Mouse (Mus musculus) embryonic facial prominence, embryonic 11.5 days (tissue): Measurements from ENCODE around the gene Slc2a4. TPM values are rescaled to one million over a fixed set of nuclear protein-coding genes. Genes with fewer than 3 reads are reported as not detected.

ENCODE experiments used
- ATAC-seq: fragments of 200-750 bp; cut with Nextera tagmentation; replicated peaks from 2 replicates; pipeline ENCODE4 v1.8.0; 2017; ENCODE audit warnings: low read depth; ENCODE audit not compliant: insufficient number of reproducible peaks, low FRiP score, low TSS enrichment
- DNase-seq: peaks from one replicate; pipeline ENCODE4 v3.0.0-alpha.2; 2015; ENCODE audit warnings: low spot score
- H3K27ac ChIP-seq: fragments of 300-500 bp; sonication (generic); replicated peaks from 2 replicates; pipeline ENCODE4 v1.5.1; 2014; ENCODE audit warnings: mild to moderate bottlenecking, low read depth, low read length, control low read depth
- H3K27me3 ChIP-seq: fragments of 300-500 bp; sonication (generic); 2 replicates; pipeline ENCODE4 v1.6.1; 2014; ENCODE audit warnings: mild to moderate bottlenecking, low read length, moderate library complexity, mixed read lengths; ENCODE audit not compliant: control insufficient read depth, insufficient read depth
- H3K36me3 ChIP-seq: fragments of 300-500 bp; sonication (generic); replicated peaks from 2 replicates; pipeline ENCODE4 v1.6.1; 2014; ENCODE audit warnings: low read depth, mild to moderate bottlenecking, low read length, moderate library complexity, mixed read lengths; ENCODE audit not compliant: control insufficient read depth, insufficient read depth
- H3K4me1 ChIP-seq: fragments of 300-500 bp; sonication (generic); 2 replicates; pipeline ENCODE4 v1.6.1; 2014; ENCODE audit warnings: low read length, mixed read lengths; ENCODE audit not compliant: control insufficient read depth, insufficient read depth
- H3K4me2 ChIP-seq: fragments of 300-500 bp; sonication (generic); 2 replicates; pipeline ENCODE4 v1.6.1; 2014; ENCODE audit warnings: low read depth, mild to moderate bottlenecking, control low read depth, low read length, moderate library complexity
- H3K4me3 ChIP-seq: fragments of 300-500 bp; sonication (generic); 2 replicates; pipeline ENCODE4 v1.5.1; 2014; ENCODE audit warnings: low read depth, low read length, control low read depth
- H3K9ac ChIP-seq: fragments of 300-500 bp; sonication (generic); replicated peaks from 2 replicates; pipeline ENCODE4 v1.6.1; 2014; ENCODE audit warnings: mild to moderate bottlenecking, control low read depth, low read length
- H3K9me3 ChIP-seq: fragments of 300-500 bp; sonication (generic); replicated peaks from 2 replicates; pipeline ENCODE4 v1.6.1; 2016; ENCODE audit warnings: mild to moderate bottlenecking, low read length, inconsistent platforms, mixed read lengths; ENCODE audit not compliant: control insufficient read depth
- WGBS: fragments of 180-500 bp; shearing (Covaris S2); extraction: QIAGEN DNeasy Blood & Tissue Kit; methylation state at CpG from one replicate; pipeline ENCODE4 v1.1.7; 2014; 5-methylcytosine and 5-hydroxymethylcytosine counted together
- microRNA-seq: library from miRNA; unstranded; fragments of <30 nt; microRNA quantifications from one replicate; pipeline ENCODE4, GENCODE M21; 2016; ENCODE audit warnings: borderline number of aligned reads
- polyA plus RNA-seq: library from polyadenylated mRNA; unstranded; fragments of >200 nt; fragmentation: Nextera tagmentation; extraction: Ambion mirVana; gene quantifications from 2 replicates; pipeline ENCODE4 v1.2.1, GENCODE M21; 2014

The Slc2a4 gene
- polyA plus RNA-seq, 1 experiment from 2014 or later, result 20.2 TPM

DNA sequence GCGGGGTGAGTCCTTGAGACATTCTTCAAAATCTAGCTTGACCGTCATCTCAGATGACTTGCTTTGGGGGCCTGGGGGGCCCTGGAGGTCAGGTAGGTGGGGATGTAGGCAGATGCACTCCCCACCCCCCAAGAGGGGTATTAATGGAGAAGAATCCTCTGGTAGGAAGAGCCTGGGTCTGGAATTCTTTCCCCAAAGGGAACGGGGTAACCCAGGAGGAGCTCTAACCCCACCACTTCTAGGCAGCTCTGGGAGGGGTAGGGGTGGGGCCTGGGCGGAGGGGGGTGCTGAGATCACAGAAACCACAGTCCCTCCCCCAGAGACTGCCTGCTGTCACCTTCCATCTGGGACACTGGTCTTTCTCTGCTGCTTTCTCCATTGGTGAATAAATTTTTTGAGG is 52.7 kb downstream of the Slc2a4 start, which contains the start of gene Acap1:
Gene Acap1, minus strand, starts transcription at position 249 of the 400 bp plus-strand sequence.
- H3K4me2 ChIP-seq, result no peak within 1 kb of the TSS
- H3K36me3 ChIP-seq, result no peaks in the 10 kb centered on the region
- H3K4me1 ChIP-seq, result peaks cover 4% of the 10 kb centered on the region; the same call in 1 of the 2 replicates
- ATAC-seq (no peak), DNase-seq (no peak)
- H3K27ac ChIP-seq, result no peak within 1 kb of the TSS
- H3K27me3 ChIP-seq, result no peaks in the 10 kb centered on the region
- no peaks in the 10 kb centered on the region for H3K9me3 ChIP-seq
- H3K4me3 ChIP-seq, result no peak within 1 kb of the TSS
- WGBS, result 78% methylated on average over 4 of the region's 4 CpGs
- no peak within 1 kb of the TSS for H3K9ac ChIP-seq

DNA sequence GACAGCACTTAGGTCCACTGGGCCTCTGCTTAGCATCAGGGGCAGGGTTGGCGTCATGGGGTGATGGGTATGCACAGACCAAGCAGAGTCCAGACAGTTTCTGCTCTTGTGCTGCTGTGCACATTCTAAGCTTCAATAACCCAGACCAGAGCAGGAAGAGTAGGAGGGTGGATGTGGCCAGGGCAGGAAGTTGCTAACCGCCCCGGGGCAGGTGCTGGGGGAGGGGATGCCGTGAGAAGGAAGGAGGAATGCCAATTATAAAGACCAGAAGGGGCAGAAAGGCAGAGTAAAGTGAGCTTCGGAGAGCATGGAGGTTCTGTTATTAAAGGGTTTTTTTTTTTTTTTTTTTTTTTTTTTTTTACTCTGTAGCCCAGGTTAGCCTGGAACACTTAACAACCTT is 53.3 kb downstream of the Slc2a4 start:
- H3K4me2 ChIP-seq, result no peak overlapping the region
- H3K27ac ChIP-seq, result no peak overlapping the region
- no peaks in the 10 kb centered on the region for H3K9me3 ChIP-seq
- no peaks in the 10 kb centered on the region for H3K27me3 ChIP-seq
- 79% methylated on average over 5 of the region's 5 CpGs for WGBS
- H3K4me3 ChIP-seq, result no peak overlapping the region
- no peak overlapping the region for H3K9ac ChIP-seq
- no peaks in the 10 kb centered on the region for H3K36me3 ChIP-seq
- ATAC-seq (no peak), DNase-seq (no peak)
- peaks cover 2% of the 10 kb centered on the region; the same call in 1 of the 2 replicates for H3K4me1 ChIP-seq

Small RNA genes lying within 50 kb of the gene (microRNA-seq; reads per million reads assigned to microRNA genes)
- gene Gm44349, result not detected

Other genes with a start within 250 kb of the Slc2a4 start
- gene Polr2a, start 189.6 kb downstream of the Slc2a4 start, polyA plus RNA-seq, result 51.4 and 56.5 TPM in 2 replicates
- gene Slc35g3, start 186.2 kb downstream of the Slc2a4 start, polyA plus RNA-seq, result 0.18 TPM in 1 of 2 replicates, not detected in the other
- gene Zbtb4, start 182.3 kb downstream of the Slc2a4 start, polyA plus RNA-seq, result 1.1 and 1.2 TPM in 2 replicates
- gene Chrnb1, start 152.2 kb downstream of the Slc2a4 start, polyA plus RNA-seq, result 3.0 and 3.6 TPM in 2 replicates
- 0.92 and 0.97 TPM in 2 replicates for gene Fgf11, start 146.3 kb downstream of the Slc2a4 start, polyA plus RNA-seq
- gene Tmem102, start 142.6 kb downstream of the Slc2a4 start, polyA plus RNA-seq, result 2.1 and 2.8 TPM in 2 replicates
- gene Gm39566, start 132.9 kb downstream of the Slc2a4 start, polyA plus RNA-seq, result not detected in 2 replicates
- gene Spem2, start 129.7 kb downstream of the Slc2a4 start, polyA plus RNA-seq, result not detected in 2 replicates
- 0.27 TPM in 1 of 2 replicates, not detected in the other for gene Spem1, start 126.0 kb downstream of the Slc2a4 start, polyA plus RNA-seq
- gene Nlgn2, start 110.4 kb downstream of the Slc2a4 start, polyA plus RNA-seq, result 8.2 and 9.1 TPM in 2 replicates
- gene Tmem256, start 109.7 kb downstream of the Slc2a4 start, polyA plus RNA-seq, result 294 and 335 TPM in 2 replicates
- gene Plscr3, start 101.8 kb downstream of the Slc2a4 start, polyA plus RNA-seq, result 90.0 and 102 TPM in 2 replicates
- 1.1 and 1.9 TPM in 2 replicates for gene Tnk1, start 89.5 kb downstream of the Slc2a4 start, polyA plus RNA-seq
- not detected in 2 replicates for gene Tmem95, start 70.2 kb downstream of the Slc2a4 start, polyA plus RNA-seq
- gene Kctd11, start 66.8 kb downstream of the Slc2a4 start, polyA plus RNA-seq, result 3.2 and 3.5 TPM in 2 replicates
- 0.56 and 0.60 TPM in 2 replicates for gene Acap1, start 52.6 kb downstream of the Slc2a4 start, polyA plus RNA-seq
- 17.6 and 20.7 TPM in 2 replicates for gene 2810408A11Rik, start 47.2 kb downstream of the Slc2a4 start, polyA plus RNA-seq
- gene Neurl4, start 47.1 kb downstream of the Slc2a4 start, polyA plus RNA-seq, result 11.5 and 13.8 TPM in 2 replicates
- 76.2 and 81.8 TPM in 2 replicates for gene Gps2, start 34.3 kb downstream of the Slc2a4 start, polyA plus RNA-seq
- 2,030 and 2,067 TPM in 2 replicates for gene Eif5a, start 26.2 kb downstream of the Slc2a4 start, polyA plus RNA-seq
- 5.5 and 6.6 TPM in 2 replicates for gene Ybx2, start 12.4 kb downstream of the Slc2a4 start, polyA plus RNA-seq
- gene Cldn7, start 16.6 kb upstream of the Slc2a4 start, polyA plus RNA-seq, result 17.1 and 22.0 TPM in 2 replicates
- gene Ctdnep1, start 33.0 kb upstream of the Slc2a4 start, polyA plus RNA-seq, result 26.2 and 26.5 TPM in 2 replicates
- 156 and 157 TPM in 2 replicates for gene Elp5, start 34.3 kb upstream of the Slc2a4 start, polyA plus RNA-seq
- 474 and 509 TPM in 2 replicates for gene Gabarap, start 43.0 kb upstream of the Slc2a4 start, polyA plus RNA-seq
- gene Phf23, start 47.6 kb upstream of the Slc2a4 start, polyA plus RNA-seq, result 57.7 and 58.0 TPM in 2 replicates
- gene Dvl2, start 52.4 kb upstream of the Slc2a4 start, polyA plus RNA-seq, result 34.9 and 35.7 TPM in 2 replicates
- 54.2 and 57.6 TPM in 2 replicates for gene Acadvl, start 67.2 kb upstream of the Slc2a4 start, polyA plus RNA-seq
- 7.6 and 11.2 TPM in 2 replicates for gene Dlg4, start 68.8 kb upstream of the Slc2a4 start, polyA plus RNA-seq
- gene Asgr1, start 105.9 kb upstream of the Slc2a4 start, polyA plus RNA-seq, result 0.46 and 0.95 TPM in 2 replicates
- not detected in 2 replicates for gene Asgr2, start 144.5 kb upstream of the Slc2a4 start, polyA plus RNA-seq
- gene Mgl2, start 182.1 kb upstream of the Slc2a4 start, polyA plus RNA-seq, result 0.39 TPM in 1 of 2 replicates, not detected in the other
- 0.72 and 1.3 TPM in 2 replicates for gene Clec10a, start 208.0 kb upstream of the Slc2a4 start, polyA plus RNA-seq